Mouse (Mus musculus) stomach, postnatal 0 days (tissue): Measurements from ENCODE around the gene Ppdpf. TPM values are rescaled to one million over a fixed set of nuclear protein-coding genes. Genes with fewer than 3 reads are reported as not detected.

Source experiments
- ATAC-seq: fragments of 200-750 bp; cut with Nextera tagmentation; 2 replicates; pipeline ENCODE4 v1.8.0; 2017; ENCODE audit not compliant: low FRiP score, low TSS enrichment
- DNase-seq: peaks from one replicate; pipeline ENCODE4 v3.0.0-alpha.2; 2016; ENCODE audit warnings: low spot score
- H3K27ac ChIP-seq: fragments of 300-500 bp; sonication (generic); replicated peaks from 2 replicates; pipeline ENCODE4 v1.5.1; 2014; ENCODE audit warnings: mild to moderate bottlenecking, control low read depth
- H3K27me3 ChIP-seq: fragments of 300-500 bp; sonication (generic); 2 replicates; pipeline ENCODE4 v1.6.1; 2014; ENCODE audit warnings: low read length; ENCODE audit not compliant: control insufficient read depth, insufficient read depth
- H3K36me3 ChIP-seq: fragments of 300-500 bp; sonication (generic); 2 replicates; pipeline ENCODE4 v1.6.1; 2014; ENCODE audit warnings: low read length, mixed read lengths; ENCODE audit not compliant: control insufficient read depth, insufficient read depth
- H3K4me1 ChIP-seq: fragments of 300-500 bp; sonication (generic); replicated peaks from 2 replicates; pipeline ENCODE4 v1.6.1; 2014; ENCODE audit warnings: antibody characterized with exemption; ENCODE audit not compliant: control insufficient read depth, insufficient read depth
- H3K4me2 ChIP-seq: fragments of 300-500 bp; sonication (generic); replicated peaks from 2 replicates; pipeline ENCODE4 v1.6.1; 2014; ENCODE audit warnings: low read depth, mild to moderate bottlenecking, control low read depth, moderate library complexity
- H3K4me3 ChIP-seq: fragments of 300-500 bp; sonication (generic); 2 replicates; pipeline ENCODE4 v1.5.1; 2014; ENCODE audit warnings: low read depth, low read length, control low read depth
- H3K9ac ChIP-seq: fragments of 300-500 bp; sonication (generic); 2 replicates; pipeline ENCODE4 v1.6.1; 2014; ENCODE audit warnings: mild to moderate bottlenecking, low read length, control low read depth, mixed read lengths
- H3K9me3 ChIP-seq: fragments of 300-500 bp; sonication (generic); 2 replicates; pipeline ENCODE4 v1.6.1; 2016; ENCODE audit warnings: low read length; ENCODE audit not compliant: control insufficient read depth
- CTCF ChIP-seq: IDR thresholded peaks from 2 replicates; pipeline ENCODE4 v1.5.1; 2016; ENCODE audit warnings: antibody characterized with exemption, low read depth, mild to moderate bottlenecking, moderate library complexity
- EP300 ChIP-seq: optimal IDR thresholded peaks from 2 replicates; pipeline ENCODE3; 2016; ENCODE audit warnings: antibody characterized with exemption
- WGBS: fragments of 180-500 bp; shearing (Covaris S2); extraction: QIAGEN DNeasy Blood & Tissue Kit; methylation state at CpG from one replicate; pipeline ENCODE4 v1.1.7; 2014; 5-methylcytosine and 5-hydroxymethylcytosine counted together
- polyA plus RNA-seq: library from polyadenylated mRNA; unstranded; fragments of >200 nt; fragmentation: Nextera tagmentation; extraction: Ambion mirVana; gene quantifications from 2 replicates; pipeline ENCODE4 v1.2.1, GENCODE M21; 2015

Gene Ppdpf
- polyA plus RNA-seq, 1 experiment from 2014 or later: 310 TPM

DNA sequence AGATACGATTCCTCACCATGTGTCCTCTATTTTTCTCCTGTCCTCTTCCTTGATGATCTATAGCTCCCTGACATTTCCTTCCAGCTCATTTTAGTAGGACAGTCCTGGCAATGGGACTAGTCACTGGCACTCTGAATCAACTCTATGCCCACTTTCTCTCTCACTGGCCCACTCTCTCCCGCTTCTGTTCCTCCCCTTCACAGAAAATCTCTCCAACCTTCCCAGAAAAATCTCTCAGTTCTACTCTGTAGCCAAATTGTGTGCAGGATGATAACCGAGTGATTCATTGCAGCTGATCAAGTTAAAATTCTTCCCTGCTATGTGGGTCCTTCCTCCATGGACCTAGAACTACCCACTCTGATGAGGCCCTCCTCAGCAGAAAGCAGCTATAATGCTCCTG lies 12.4 kb upstream of the Ppdpf start:
- TF ChIP-seq CTCF (no peak), EP300 (no peak)
- Histone ChIP-seq H3K9me3 (no peaks in the 10 kb centered on the region), H3K27ac (no peak overlapping the region), H3K27me3 (no peaks in the 10 kb centered on the region), H3K4me3 (no peak overlapping the region), H3K4me1 (no peaks in the 10 kb centered on the region), H3K9ac (no peak overlapping the region), H3K4me2 (no peak overlapping the region), H3K36me3 (no peaks in the 10 kb centered on the region)
- DNase-seq (no peak), ATAC-seq (no peak)
- 82% methylated on average over 3 of the region's 3 CpGs for WGBS

DNA sequence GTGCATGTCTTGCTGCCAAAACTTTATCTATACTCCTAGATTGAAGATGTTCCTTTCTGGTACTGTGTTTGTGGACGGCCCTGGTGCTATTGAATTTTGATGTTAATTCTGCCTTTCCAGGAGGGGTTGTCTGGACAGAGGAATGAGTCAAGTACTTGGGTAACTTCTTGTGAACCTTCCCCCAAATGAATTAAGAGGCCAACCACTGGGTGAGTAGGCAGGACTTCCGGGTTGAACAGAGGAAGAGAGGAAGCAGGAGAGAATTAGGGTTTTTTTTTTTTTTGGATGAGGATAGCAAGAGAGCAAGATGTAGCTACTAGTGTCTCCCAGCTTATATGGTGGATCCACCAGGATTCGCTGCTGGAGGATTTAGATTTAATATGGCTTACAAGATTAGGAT lies 9.0 kb upstream of the Ppdpf start:
- no peak for ATAC-seq
- no peak for TF ChIP-seq EP300
- Histone ChIP-seq H3K27ac (no peak overlapping the region), H3K4me3 (no peak overlapping the region), H3K9ac (no peak overlapping the region), H3K9me3 (no peaks in the 10 kb centered on the region), H3K27me3 (no peaks in the 10 kb centered on the region), H3K4me2 (no peak overlapping the region), H3K36me3 (no peaks in the 10 kb centered on the region), H3K4me1 (no peaks in the 10 kb centered on the region)
- 70% methylated on average over 3 of the region's 3 CpGs for WGBS
- no peak for DNase-seq

DNA sequence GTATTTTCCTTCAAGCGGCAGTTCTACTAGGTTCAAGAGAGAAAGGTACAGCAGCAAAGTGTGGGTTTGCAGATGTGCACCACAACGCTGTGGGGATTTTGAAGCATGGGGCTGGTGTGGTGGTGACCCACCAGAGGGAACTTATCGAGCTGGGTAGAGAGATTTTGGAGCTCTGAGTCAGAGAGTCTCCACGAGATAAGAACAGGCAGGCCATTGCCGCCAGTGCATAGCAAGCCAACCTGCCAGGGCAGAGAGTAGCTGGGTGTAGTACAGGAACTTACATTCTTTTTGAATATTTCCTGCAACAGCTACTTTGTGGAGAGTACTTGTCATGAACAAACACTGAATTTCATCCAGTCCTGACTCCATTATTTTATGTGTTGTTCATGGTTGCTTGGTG lies 8.6 kb upstream of the Ppdpf start:
- Histone ChIP-seq H3K4me3 (no peak overlapping the region), H3K36me3 (no peaks in the 10 kb centered on the region), H3K4me1 (no peaks in the 10 kb centered on the region), H3K27ac (no peak overlapping the region), H3K4me2 (no peak overlapping the region), H3K27me3 (no peaks in the 10 kb centered on the region), H3K9me3 (no peaks in the 10 kb centered on the region), H3K9ac (no peak overlapping the region)
- DNase-seq: no peak
- ATAC-seq: no peak
- no peak for TF ChIP-seq CTCF
- no peak for TF ChIP-seq EP300
- WGBS: 60% methylated on average over 5 of the region's 5 CpGs

DNA sequence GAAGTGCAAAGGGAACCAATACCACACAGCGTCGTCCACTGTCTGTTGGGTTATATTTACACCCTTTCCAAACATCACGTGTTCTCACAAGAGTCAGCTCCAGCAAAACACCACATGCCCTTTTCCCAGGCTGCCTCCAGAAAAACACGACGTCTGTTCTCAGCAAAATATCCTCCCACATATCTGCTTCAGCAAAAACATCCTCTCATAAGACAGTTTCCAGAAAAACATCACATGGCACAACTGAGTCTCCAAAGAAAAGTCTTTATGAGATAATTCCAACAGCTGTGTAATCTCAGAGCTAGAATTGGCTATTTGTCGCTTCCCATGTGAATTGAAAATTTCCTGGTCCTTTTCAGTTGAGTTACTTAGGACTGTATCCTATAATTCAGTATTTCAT lies 6.1 kb upstream of the Ppdpf start:
- Histone ChIP-seq H3K9ac (no peak overlapping the region), H3K27me3 (no peaks in the 10 kb centered on the region), H3K4me1 (no peaks in the 10 kb centered on the region), H3K4me2 (no peak overlapping the region), H3K36me3 (no peaks in the 10 kb centered on the region), H3K9me3 (no peaks in the 10 kb centered on the region), H3K27ac (no peak overlapping the region), H3K4me3 (no peak overlapping the region)
- TF ChIP-seq EP300 (no peak), CTCF (no peak)
- DNase-seq: no peak
- 65% methylated on average over 6 of the region's 6 CpGs for WGBS
- no peak for ATAC-seq

DNA sequence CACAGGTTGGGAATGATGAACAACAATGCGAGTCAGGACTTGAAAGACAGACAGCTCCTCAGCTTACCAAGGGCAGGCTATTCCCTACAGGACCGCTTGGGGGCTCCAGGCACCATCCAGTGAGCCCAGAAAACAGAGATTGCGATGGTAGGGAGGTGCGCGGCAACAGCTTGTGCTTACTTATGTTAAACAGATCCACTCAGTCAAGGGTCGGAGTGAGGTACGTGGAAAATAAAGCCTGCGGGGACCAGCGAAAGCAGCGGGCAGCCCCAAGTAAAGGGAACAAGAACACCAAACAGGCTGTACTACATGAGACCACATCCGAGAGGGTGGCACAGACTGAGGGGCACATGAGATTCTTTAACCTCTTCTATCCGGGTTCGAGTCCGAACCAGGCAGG lies 412 bp upstream of the Ppdpf start:
- TF ChIP-seq CTCF (peak; percentile 99), EP300 (no peak)
- Histone ChIP-seq H3K9me3 (no peaks in the 10 kb centered on the region), H3K4me3 (peak overlapping the region; percentile 70), H3K9ac (peak overlapping the region; percentile 86), H3K36me3 (no peaks in the 10 kb centered on the region), H3K27ac (peak overlapping the region; percentile 97), H3K4me2 (peak overlapping the region; percentile 59), H3K4me1 (no peaks in the 10 kb centered on the region), H3K27me3 (no peaks in the 10 kb centered on the region)
- WGBS: under 1% methylated on average over 14 of the region's 14 CpGs
- DNase-seq (peak; percentile 91), ATAC-seq (peak; percentile 81)

DNA sequence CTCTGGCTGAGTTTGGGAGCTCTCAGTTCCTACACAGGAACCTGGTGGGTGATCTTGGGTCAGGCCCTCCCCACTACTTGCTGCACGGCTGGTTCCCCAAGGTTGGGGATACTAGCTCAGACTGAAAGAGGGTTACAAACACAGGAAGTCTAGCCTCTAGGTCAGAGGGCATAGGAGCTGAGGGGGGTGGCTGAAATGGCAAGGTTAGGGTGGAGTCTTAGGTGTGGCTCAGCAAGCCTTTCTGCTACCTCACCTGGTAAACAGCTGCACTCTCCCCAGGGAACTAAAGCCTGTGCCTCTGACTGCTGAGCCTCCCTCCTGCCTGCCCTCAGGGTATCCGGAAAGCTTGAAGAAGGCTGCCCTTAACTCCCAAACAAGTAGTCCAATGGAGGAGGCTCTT lies 1.6 kb downstream of the Ppdpf start:
- Histone ChIP-seq H3K27me3 (no peaks in the 10 kb centered on the region), H3K9me3 (no peaks in the 10 kb centered on the region), H3K4me3 (no peak overlapping the region), H3K4me2 (peak overlapping the region; percentile 59; the same call in 1 of the 2 replicates), H3K4me1 (no peaks in the 10 kb centered on the region), H3K27ac (peak overlapping the region; percentile 97), H3K36me3 (no peaks in the 10 kb centered on the region), H3K9ac (0 out of 2 replicates have a peak overlapping the region, but pooled peaks have one; percentile 38)
- 32% methylated on average over 2 of the region's 2 CpGs for WGBS
- TF ChIP-seq EP300 (no peak), CTCF (no peak)
- ATAC-seq (peak; percentile 76), DNase-seq (peak; percentile 82)
